In the genomic region with DNA sequence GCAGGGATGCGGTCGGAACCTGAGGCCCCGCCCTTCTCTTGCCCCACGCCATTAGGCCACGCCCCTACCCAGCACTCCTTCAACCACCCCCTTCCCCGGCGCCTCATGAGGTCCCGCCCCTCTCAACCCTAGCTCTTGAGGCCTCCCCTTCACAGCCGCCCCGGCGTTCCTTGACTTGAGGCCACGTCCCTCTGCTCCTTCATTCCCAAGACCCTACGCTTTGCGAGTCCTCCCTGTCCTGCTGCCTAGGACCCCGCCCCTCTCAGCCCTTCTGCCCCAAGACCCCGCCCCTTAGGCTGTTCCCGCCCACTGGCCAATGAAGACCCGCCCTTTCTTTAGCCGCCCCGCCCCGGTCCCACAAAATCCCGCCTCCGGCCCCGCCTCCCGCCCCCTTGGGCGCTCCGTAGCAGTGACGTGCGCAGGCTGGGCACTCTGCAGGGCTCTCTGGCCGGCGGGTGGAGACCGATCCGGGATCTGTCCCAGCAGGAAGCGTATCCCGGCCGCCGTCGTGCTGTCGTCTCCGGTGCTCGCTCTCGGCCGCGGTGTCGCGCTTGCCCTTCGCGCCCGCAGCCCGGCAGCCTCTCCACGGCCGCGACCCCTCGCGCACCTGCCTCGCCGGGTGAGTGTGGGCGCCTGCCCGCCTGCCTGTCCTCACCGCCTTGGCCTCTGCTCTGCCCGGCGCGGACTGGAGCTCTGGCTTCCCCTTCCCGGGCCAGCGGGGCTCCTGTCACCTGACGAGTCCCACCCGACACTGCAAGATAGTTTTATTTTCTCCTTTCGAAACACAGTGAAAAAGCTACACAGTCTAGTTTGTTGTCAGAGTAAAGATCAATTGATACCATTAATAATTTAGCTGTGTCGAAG, we compare ENCODE assay signal across 8 mouse cellular contexts. TPM values are rescaled to one million over a fixed set of nuclear protein-coding genes. Genes with fewer than 3 reads are reported as not detected.
DNase-seq lines count a peak whose midpoint lies in the region; ATAC-seq and TF ChIP-seq lines count a peak whose summit lies in the region.

A gene (plus strand): TSS at position 421 of the 864 bp plus-strand sequence.

- peak within 1 kb of the TSS; percentile 94 for H3K4me2 ChIP-seq in hindbrain, embryonic 16.5 days (ENCODE audit: low read length)

- WGBS in hindbrain, embryonic 16.5 days, result under 1% methylated on average over 60 of the region's 69 CpGs

- intact Hi-C loops in gastrocnemius, adult 2 months (cut with DNase I), result no loop called here

- peak within 1 kb of the TSS; percentile 85 for H3K4me3 ChIP-seq in gastrocnemius, adult 2 months
- peak within 1 kb of the TSS; percentile 87 for H3K4me3 ChIP-seq in hindbrain, embryonic 16.5 days (ENCODE audit: low read length)

- ATAC-seq in activated CD4-positive, CD25-positive, alpha-beta regulatory T cell, adult 4 months, result peak; percentile 77
- ATAC-seq in common myeloid progenitor, adult 5-6 weeks (replicated peaks; ENCODE audit: low read depth, poor library complexity, severe bottlenecking), result peak; percentile 76
- peak; percentile 98 for ATAC-seq in hindbrain, embryonic 16.5 days

- peaks cover 9% of the 10 kb centered on the region for H3K4me1 ChIP-seq in hindbrain, embryonic 16.5 days (ENCODE audit: control insufficient read depth, insufficient read depth, low read depth, low read length)

- no peaks in the 10 kb centered on the region for H3K27me3 ChIP-seq in hindbrain, embryonic 16.5 days (replicated peaks; ENCODE audit: control insufficient read depth, insufficient read depth, low read length)

- H3K36me3 ChIP-seq in hindbrain, embryonic 16.5 days (ENCODE audit: control insufficient read depth, insufficient read depth, low read length), result no peaks in the 10 kb centered on the region

- peak; percentile 97 for DNase-seq in gastrocnemius, adult 2 months
- peak; percentile 93 to 95 for DNase-seq in left cerebral cortex, adult 18-20 months (ENCODE audit: low spot score in 2 of 2)
- DNase-seq in lung, postnatal 4 days, result peak; percentile 95 to 96
- DNase-seq in retina, postnatal 1 day, result peak; percentile 94
- peak; percentile 95 for DNase-seq in thymus, postnatal 4 days

- H3K9ac ChIP-seq in hindbrain, embryonic 16.5 days (ENCODE audit: low read depth, low read length), result peak within 1 kb of the TSS; percentile 92

- peak within 1 kb of the TSS; percentile 97 for H3K27ac ChIP-seq in gastrocnemius, adult 2 months
- H3K27ac ChIP-seq in hindbrain, embryonic 16.5 days (ENCODE audit: low read depth, low read length), result peak within 1 kb of the TSS; percentile 87

- TF ChIP-seq CTCF in gastrocnemius, adult 2 months (IDR thresholded peaks at IDR 0.05), result no peak

- no peaks in the 10 kb centered on the region for H3K9me3 ChIP-seq in hindbrain, embryonic 16.5 days (ENCODE audit: control insufficient read depth, low read length)

RNA-seq across cellular contexts. Expression of the gene that starts here (rescaled TPM):
- 10 to 100 TPM; 24.1 to 31.3 TPM for polyA plus RNA-seq in activated CD4-positive, CD25-positive, alpha-beta regulatory T cell, adult 4 months (2017; shearing (Covaris generic))
- total RNA-seq in common myeloid progenitor, adult 5-6 weeks (2017), result 4.5 and 6.8 TPM in 2 replicates
- 1 to 10 TPM; 7.3 to 8.3 TPM for total RNA-seq in gastrocnemius, adult 2 months (2021)
- polyA plus RNA-seq in hindbrain, embryonic 16.5 days (2015; fragmentation: Nextera tagmentation; extraction: Ambion mirVana), result 24.4 and 26.8 TPM in 2 replicates
- 10 to 100 TPM; 57.4 to 60.5 TPM for total RNA-seq in left cerebral cortex, adult 18-20 months (2021)

Comparison
In these comparisons a context has a peak if more than half of its experiments do, and no peak if none do; other contexts are left out.
1. Peak in every context shown above with its lines: DNase-seq, ATAC-seq, H3K4me3 ChIP-seq and H3K27ac ChIP-seq.